Comparison of ENCODE assay signal across 11 mouse cellular contexts in the genomic region with DNA sequence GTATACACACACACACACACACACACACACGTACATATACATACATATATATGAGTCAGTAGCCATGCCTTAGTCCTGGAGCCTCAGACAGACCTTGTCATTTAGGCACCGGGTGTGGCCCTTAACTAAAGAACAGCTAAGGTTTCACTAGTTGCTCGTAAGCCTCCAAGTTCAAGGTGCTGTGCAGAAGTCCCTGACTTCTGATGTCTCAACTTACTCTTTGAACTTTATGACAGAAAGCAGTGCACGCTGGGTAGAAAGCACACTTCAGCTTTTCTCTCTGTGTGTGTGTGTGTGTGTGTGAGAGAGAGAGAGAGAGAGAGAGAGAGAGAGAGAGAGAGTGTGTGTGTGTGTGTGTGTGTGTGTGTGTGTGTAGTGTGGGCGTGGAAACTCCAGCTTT. TPM values are rescaled to one million over a fixed set of nuclear protein-coding genes. Genes with fewer than 3 reads are reported as not detected.
DNase-seq lines count a peak whose midpoint lies in the region; ATAC-seq and TF ChIP-seq lines count a peak whose summit lies in the region.
"Had no signal": no experiment of that assay in that cellular context is flagged by ENCODE, and none has a peak within 500 bp of the region (broad histone marks: within the 10 kb centered on the region; RNA-seq: fewer than 3 reads in every experiment).

No protein-coding gene starts in this region.

- peaks cover 71% of the 10 kb centered on the region for H3K79me2 ChIP-seq in liver, adult 2 months (ENCODE audit: control insufficient read depth, insufficient read depth, low read length)

- no peak overlapping the region for H3K9ac ChIP-seq in heart, embryonic 13.5 days
- H3K9ac ChIP-seq in liver, adult 2 months (ENCODE audit: low read depth, low read length), result no peak overlapping the region
- no peak overlapping the region for H3K9ac ChIP-seq in liver, embryonic 16.5 days (ENCODE audit: low read depth, low read length)
- H3K9ac ChIP-seq: neural tube, embryonic 12.5 days had no signal

- peak overlapping the region; percentile 30; the same call in 1 of the 2 replicates for H3K4me2 ChIP-seq in heart, embryonic 13.5 days
- H3K4me2 ChIP-seq in liver, embryonic 16.5 days (ENCODE audit: low read depth, low read length), result peak overlapping the region; percentile 11; the same call in 1 of the 2 replicates
- H3K4me2 ChIP-seq: neural tube, embryonic 12.5 days had no signal

- no peak for DNase-seq in heart, postnatal 25 days (ENCODE audit: low spot score)
- peak; percentile 90 for DNase-seq in liver, adult 2 months (ENCODE audit: extremely low read depth, low read depth, low spot score)
- DNase-seq in liver, result no peak
- DNase-seq in thymus, postnatal 25 days, result peak; percentile 60
- no peak for DNase-seq in frontal cortex, adult 2 months (ENCODE audit: extremely low spot score in 1 of 2, low spot score in 1 of 2)
- no peak for DNase-seq in embryo, embryonic 9.5 days (ENCODE audit: extremely low spot score)
- DNase-seq: retina, postnatal 1 day had no signal

- 0 out of 2 replicates have a peak, but pooled peaks cover 2% of the 10 kb centered on the region for H3K36me3 ChIP-seq in heart, embryonic 13.5 days
- no peaks in the 10 kb centered on the region for H3K36me3 ChIP-seq in liver, adult 2 months (ENCODE audit: control insufficient read depth, insufficient read depth, low read length)
- peaks cover 2% of the 10 kb centered on the region for H3K36me3 ChIP-seq in liver, embryonic 16.5 days (ENCODE audit: control insufficient read depth, insufficient read depth)
- H3K36me3 ChIP-seq: neural tube, embryonic 12.5 days had no signal

- H3K27me3 ChIP-seq in heart, embryonic 13.5 days (replicated peaks), result no peaks in the 10 kb centered on the region
- no peaks in the 10 kb centered on the region for H3K27me3 ChIP-seq in liver, adult 2 months (ENCODE audit: control insufficient read depth, insufficient read depth, low read length)
- H3K27me3 ChIP-seq in liver, embryonic 16.5 days (ENCODE audit: control insufficient read depth, insufficient read depth, low read depth, low read length), result no peaks in the 10 kb centered on the region
- H3K27me3 ChIP-seq: megakaryocyte, embryonic 14.5 days; neural tube, embryonic 12.5 days had no signal

- no peak for TF ChIP-seq POLR2A in liver, adult 2 months (IDR thresholded peaks at IDR 0.05; ENCODE audit: extremely low read depth, insufficient read depth, low read length)

- H3K27ac ChIP-seq in heart, embryonic 13.5 days (replicated peaks), result peak overlapping the region; percentile 88
- peak overlapping the region; percentile 96 for H3K27ac ChIP-seq in liver, adult 2 months (replicated peaks; ENCODE audit: insufficient read depth, low read depth, low read length)
- peak overlapping the region; percentile 69; the same call in 1 of the 2 replicates for H3K27ac ChIP-seq in liver, embryonic 16.5 days (ENCODE audit: low read length)
- H3K27ac ChIP-seq: neural tube, embryonic 12.5 days had no signal

- no peak overlapping the region for H3K4me3 ChIP-seq in heart, embryonic 13.5 days
- H3K4me3 ChIP-seq in liver, adult 2 months (ENCODE audit: insufficient read depth, low read depth, low read length), result no peak overlapping the region
- no peak overlapping the region for H3K4me3 ChIP-seq in liver, embryonic 16.5 days (ENCODE audit: low read depth, low read length)
- H3K4me3 ChIP-seq: neural tube, embryonic 12.5 days had no signal

- H3K4me1 ChIP-seq in heart, embryonic 13.5 days, result peaks cover 98% of the 10 kb centered on the region
- H3K4me1 ChIP-seq in liver, adult 2 months (ENCODE audit: control insufficient read depth, insufficient read depth, low read length), result peaks cover 56% of the 10 kb centered on the region
- H3K4me1 ChIP-seq in liver, embryonic 16.5 days (ENCODE audit: control insufficient read depth, low read depth, low read length), result peaks cover 88% of the 10 kb centered on the region

- 89% methylated on average over 5 of the region's 5 CpGs for WGBS in heart, embryonic 13.5 days
- 31% methylated on average over 5 of the region's 5 CpGs for WGBS in liver, adult 2 months
- 58% methylated on average over 5 of the region's 5 CpGs for WGBS in liver, embryonic 16.5 days (ENCODE audit: insufficient replicate concordance)

- ATAC-seq in heart, embryonic 13.5 days (ENCODE audit: extremely low read depth, insufficient number of reproducible peaks, low FRiP score, low TSS enrichment), result no peak
- ATAC-seq in liver, embryonic 16.5 days (ENCODE audit: low read depth), result no peak

- no peak for TF ChIP-seq CTCF in liver, adult 2 months (IDR thresholded peaks at IDR 0.05; ENCODE audit: low read depth, low read length)

- H3K9me3 ChIP-seq in heart, embryonic 13.5 days, result no peaks in the 10 kb centered on the region
- H3K9me3 ChIP-seq in liver, embryonic 16.5 days (replicated peaks; ENCODE audit: control insufficient read depth, low read length), result no peaks in the 10 kb centered on the region
- H3K9me3 ChIP-seq: megakaryocyte, embryonic 14.5 days; neural tube, embryonic 12.5 days had no signal

- intact Hi-C loops in heart, postnatal 25 days (cut with DNase I), result no loop called here

RNA-seq across cellular contexts. Expression of gene Gins2, which starts 44.9 kb away (rescaled TPM):
- 79.8 and 80.4 TPM in 2 replicates for polyA plus RNA-seq in heart, embryonic 13.5 days (2015; fragmentation: Nextera tagmentation; extraction: Ambion mirVana)
- total RNA-seq in heart, postnatal 25 days (2021), result 1 to 10 TPM; 1.2 to 1.5 TPM
- 0.37 and 2.3 TPM in 2 replicates for total RNA-seq in liver, adult 2 months (2014; rRNA removed)
- polyA plus RNA-seq in liver, adult 2 months (2012; rRNA removed), result 1.9 TPM in 2 replicates
- polyA plus RNA-seq in liver, embryonic 16.5 days (2015; fragmentation: Nextera tagmentation; extraction: Ambion mirVana), result 40.6 and 43.3 TPM in 2 replicates
- polyA plus RNA-seq in frontal cortex, adult 2 months (2012; rRNA removed), result 3.1 and 3.2 TPM in 2 replicates

Comparison
In these comparisons a context has a peak if more than half of its experiments do, and no peak if none do; other contexts are left out.
1. DNase-seq: peak in liver, adult 2 months (single experiment) and thymus, postnatal 25 days (single experiment); none in heart, postnatal 25 days (single experiment), liver (single experiment), frontal cortex, adult 2 months (0 of 2) and embryo, embryonic 9.5 days (single experiment).
2. Peak in every context shown above with its lines, with median percentiles within 50 percentile points of each other: H3K27ac ChIP-seq.